Mouse (Mus musculus) MEL (cell line): ENCODE results near the gene Dhrs1. TPM values are rescaled to one million over a fixed set of nuclear protein-coding genes. Genes with fewer than 3 reads are reported as not detected.

Experiments
- DNase-seq: peaks from one replicate; pipeline ENCODE4 v3.0.0; 2011; ENCODE audit warnings: low read depth, low spot score
- H3K27ac ChIP-seq: 2 replicates; pipeline ENCODE4 v1.5.1; 2012; ENCODE audit warnings: low read depth, mild to moderate bottlenecking, control low read depth, low read length, moderate library complexity; ENCODE audit not compliant: control insufficient read depth
- H3K27me3 ChIP-seq, 2 experiments: fragments of 150-350 bp in 1 of 2; sonication (generic) in 1 of 2; 2 replicates each; pipeline ENCODE4 v1.6.1; 2012; ENCODE audit warnings: low read length in 2 of 2, mild to moderate bottlenecking in 2 of 2, improper control_type of control experiment in 1 of 2, moderate library complexity in 1 of 2; ENCODE audit not compliant: insufficient read depth in 2 of 2, control insufficient read depth in 1 of 2
- H3K36me3 ChIP-seq, 2 experiments: 2 replicates each; pipeline ENCODE4 v1.6.1; 2012 to 2014; ENCODE audit warnings: low read length in 2 of 2, improper control_type of control experiment in 1 of 2, inconsistent platforms in 1 of 2, mild to moderate bottlenecking in 1 of 2; ENCODE audit not compliant: insufficient read depth in 2 of 2, control insufficient read depth in 1 of 2
- H3K4me1 ChIP-seq, 2 experiments: fragments of 150-350 bp in 1 of 2; sonication (generic) in 1 of 2; 2 replicates each; pipeline ENCODE4 v1.6.1; 2012; ENCODE audit warnings: low read length in 2 of 2, improper control_type of control experiment in 1 of 2, mild to moderate bottlenecking in 1 of 2; ENCODE audit not compliant: insufficient read depth in 2 of 2, control insufficient read depth in 1 of 2
- H3K4me3 ChIP-seq, 2 experiments: fragments of 150-350 bp in 1 of 2; sonication (generic) in 1 of 2; 2 replicates each; pipeline ENCODE4 v1.5.1; 2012; ENCODE audit warnings: low read depth in 2 of 2, low read length in 2 of 2, mild to moderate bottlenecking in 2 of 2, moderate library complexity in 2 of 2, control low read depth in 1 of 2, improper control_type of control experiment in 1 of 2; ENCODE audit not compliant: control insufficient read depth in 1 of 2, insufficient read depth in 1 of 2
- H3K79me2 ChIP-seq: 2 replicates; pipeline ENCODE4 v1.6.1; 2012; ENCODE audit warnings: mild to moderate bottlenecking, low read length, moderate library complexity; ENCODE audit not compliant: control insufficient read depth, poor library complexity, insufficient read depth
- H3K9ac ChIP-seq: 2 replicates; pipeline ENCODE4 v1.6.1; 2012; ENCODE audit warnings: low read depth, mild to moderate bottlenecking, control low read depth, low read length, moderate library complexity; ENCODE audit not compliant: control insufficient read depth, poor library complexity, severe bottlenecking
- H3K9me3 ChIP-seq: fragments of 150-350 bp; sonication (generic); replicated peaks from 2 replicates; pipeline ENCODE4 v1.6.1; 2012; ENCODE audit warnings: mild to moderate bottlenecking, low read length, improper control_type of control experiment, moderate library complexity; ENCODE audit not compliant: insufficient read depth
- BHLHE40 ChIP-seq: IDR thresholded peaks from 2 replicates; pipeline ENCODE4 v1.6.1; 2012; ENCODE audit warnings: low read depth, mild to moderate bottlenecking, inconsistent platforms, low read length, improper control_type of control experiment, borderline replicate concordance
- CHD2 ChIP-seq: IDR thresholded peaks from 2 replicates; pipeline ENCODE4 v1.6.1; 2011; ENCODE audit warnings: low read length, improper control_type of control experiment
- CTCF ChIP-seq, 3 experiments: IDR thresholded peaks in 2 of 3; conservative IDR thresholded peaks in 1 of 3; 2 replicates each; pipeline ENCODE4 v1.5.1; 2011 to 2012; ENCODE audit warnings: low read length in 3 of 3, low read depth in 2 of 3, mild to moderate bottlenecking in 2 of 3, improper control_type of control experiment in 1 of 3, inconsistent platforms in 1 of 3, mixed read lengths in 1 of 3, moderate library complexity in 1 of 3; ENCODE audit not compliant: control insufficient read depth in 1 of 3, insufficient read depth in 1 of 3, poor library complexity in 1 of 3, severe bottlenecking in 1 of 3
- EP300 ChIP-seq, 2 experiments: IDR thresholded peaks; 2 replicates each; pipeline ENCODE4 v1.6.1; 2011; ENCODE audit warnings: improper control_type of control experiment in 2 of 2, low read length in 2 of 2, low read depth in 1 of 2, mild to moderate bottlenecking in 1 of 2
- ETS1 ChIP-seq: IDR thresholded peaks from 2 replicates; pipeline ENCODE4 v1.6.1; 2012; ENCODE audit warnings: low read depth, mild to moderate bottlenecking, inconsistent platforms, low read length, improper control_type of control experiment, moderate library complexity
- GABPA ChIP-seq: IDR thresholded peaks from 2 replicates; pipeline ENCODE4 v1.6.1; 2012; ENCODE audit warnings: low read depth, mild to moderate bottlenecking, inconsistent platforms, low read length, improper control_type of control experiment, moderate library complexity
- GATA1 ChIP-seq: IDR thresholded peaks from 2 replicates; pipeline ENCODE4 v1.6.1; 2011; ENCODE audit warnings: low read depth, low read length, improper control_type of control experiment
- HCFC1 ChIP-seq: IDR thresholded peaks from 2 replicates; pipeline ENCODE4 v1.6.1; 2012; ENCODE audit warnings: low read depth, mild to moderate bottlenecking, inconsistent platforms, low read length, improper control_type of control experiment, moderate library complexity
- JUND ChIP-seq: IDR thresholded peaks from 2 replicates; pipeline ENCODE4 v1.6.1; 2011; ENCODE audit warnings: low read depth, mild to moderate bottlenecking, improper control_type of control experiment, low read length
- KAT2A ChIP-seq: conservative IDR thresholded peaks from 2 replicates; pipeline ENCODE4 v1.6.1; 2012; ENCODE audit warnings: low read depth, low read length, improper control_type of control experiment, inconsistent platforms
- MAFK ChIP-seq: IDR thresholded peaks from 2 replicates; pipeline ENCODE4 v1.6.1; 2011; ENCODE audit warnings: low read depth, mild to moderate bottlenecking, low read length, improper control_type of control experiment, borderline replicate concordance
- MAX ChIP-seq: IDR thresholded peaks from 2 replicates; pipeline ENCODE4 v1.6.1; 2011; ENCODE audit warnings: low read length, improper control_type of control experiment
- MAZ ChIP-seq: IDR thresholded peaks from 2 replicates; pipeline ENCODE4 v1.6.1; 2012; ENCODE audit warnings: low read depth, mild to moderate bottlenecking, inconsistent platforms, low read length, improper control_type of control experiment
- MEF2A ChIP-seq: IDR thresholded peaks from 2 replicates; pipeline ENCODE4 v1.6.1; 2014; ENCODE audit warnings: low read depth, mild to moderate bottlenecking, inconsistent platforms, low read length, improper control_type of control experiment; ENCODE audit not compliant: poor library complexity, insufficient replicate concordance, severe bottlenecking; ENCODE audit errors: extremely low read depth
- MXI1 ChIP-seq: IDR thresholded peaks from 2 replicates; pipeline ENCODE4 v1.6.1; 2011; ENCODE audit warnings: mild to moderate bottlenecking, low read depth, low read length, improper control_type of control experiment
- MYB ChIP-seq: IDR thresholded peaks from 2 replicates; pipeline ENCODE4 v1.6.1; 2011; ENCODE audit warnings: mild to moderate bottlenecking, low read depth, low read length, improper control_type of control experiment
- MYC ChIP-seq: IDR thresholded peaks from 2 replicates; pipeline ENCODE4 v1.6.1; 2011; ENCODE audit warnings: low read depth, mild to moderate bottlenecking, low read length, improper control_type of control experiment, moderate library complexity
- NRF1 ChIP-seq: IDR thresholded peaks from 2 replicates; pipeline ENCODE4 v1.6.1; 2014; ENCODE audit warnings: low read depth, mild to moderate bottlenecking, inconsistent platforms, low read length, improper control_type of control experiment, moderate library complexity; ENCODE audit not compliant: poor library complexity, insufficient read depth, severe bottlenecking
- POLR2A ChIP-seq, 2 experiments: IDR thresholded peaks; 2 replicates each; pipeline ENCODE4 v1.6.1; 2011 to 2012; ENCODE audit warnings: low read length in 2 of 2, mild to moderate bottlenecking in 2 of 2, control low read depth in 1 of 2, improper control_type of control experiment in 1 of 2, low read depth in 1 of 2, moderate library complexity in 1 of 2; ENCODE audit not compliant: control insufficient read depth in 1 of 2, insufficient read depth in 1 of 2, poor library complexity in 1 of 2
- POLR2AphosphoS5 ChIP-seq: IDR thresholded peaks from 2 replicates; pipeline ENCODE4 v1.6.1; 2012; ENCODE audit warnings: low read depth, borderline replicate concordance, mild to moderate bottlenecking, inconsistent platforms, low read length, moderate library complexity, mixed read lengths
- RAD21 ChIP-seq: IDR thresholded peaks from 2 replicates; pipeline ENCODE4 v1.6.1; 2011; ENCODE audit warnings: mild to moderate bottlenecking, low read depth, low read length, improper control_type of control experiment
- SIN3A ChIP-seq: IDR thresholded peaks from 2 replicates; pipeline ENCODE4 v1.6.1; 2012; ENCODE audit warnings: low read length, improper control_type of control experiment, inconsistent platforms
- SMC3 ChIP-seq: IDR thresholded peaks from 2 replicates; pipeline ENCODE4 v1.6.1; 2011; ENCODE audit warnings: low read depth, low read length, improper control_type of control experiment
- TBP ChIP-seq: IDR thresholded peaks from 2 replicates; pipeline ENCODE4 v1.8.0; 2011; ENCODE audit warnings: low read depth, low read length, improper control_type of control experiment
- UBTF ChIP-seq: IDR thresholded peaks from 2 replicates; pipeline ENCODE4 v1.6.1; 2012; ENCODE audit warnings: low read depth, mild to moderate bottlenecking, inconsistent platforms, low read length, improper control_type of control experiment, moderate library complexity, borderline replicate concordance; ENCODE audit not compliant: insufficient read depth
- ZC3H11A ChIP-seq: IDR thresholded peaks from 2 replicates; pipeline ENCODE4 v1.6.1; 2012; ENCODE audit warnings: low read depth, mild to moderate bottlenecking, inconsistent platforms, low read length, improper control_type of control experiment
- ZMIZ1 ChIP-seq: IDR thresholded peaks from 2 replicates; pipeline ENCODE4 v1.6.1; 2012; ENCODE audit warnings: low read depth, mild to moderate bottlenecking, inconsistent platforms, low read length, improper control_type of control experiment, moderate library complexity
- ZNF384 ChIP-seq: IDR thresholded peaks from 2 replicates; pipeline ENCODE4 v1.6.1; 2012; ENCODE audit warnings: low read depth, mild to moderate bottlenecking, inconsistent platforms, low read length, improper control_type of control experiment
- polyA plus RNA-seq, 2 experiments: library from polyadenylated mRNA; stranded (reverse) in 1 of 2; unstranded in 1 of 2; fragments of >175 nt in 1 of 2; fragments of >200 nt in 1 of 2; gene quantifications; 2 replicates each; pipeline versions ENCODE4 v1.2.1 to v1.2.4; 2012; ENCODE audit warnings: low replicate concordance in 2 of 2, low read depth in 1 of 2; ENCODE audit not compliant: insufficient read length in 2 of 2, insufficient read depth in 1 of 2, missing spikeins in 1 of 2
- total RNA-seq: library from RNA; depleted of rRNA; stranded (reverse); fragments of 300-350 nt; gene quantifications from 2 replicates; pipeline ENCODE4 v1.2.3, GENCODE M21; 2012

Gene Dhrs1
- total and polyA plus RNA-seq, 3 experiments: 20.0 to 48.8 TPM; not detected in 1

- H3K4me3 ChIP-seq: no peak overlapping the region
- peaks cover 3 to 18% of the 10 kb centered on the region in 2 experiments; a peak in 2 of 4 replicates for H3K4me1 ChIP-seq
- peak; percentile 89 for DNase-seq
- H3K9me3 ChIP-seq: no peaks in the 10 kb centered on the region
- no peak overlapping the region for H3K27ac ChIP-seq
- peak; percentile 95 to 99 (median 96) for TF ChIP-seq CTCF (IDR thresholded peaks at IDR 0.05 in 2 of 3, conservative IDR thresholded peaks at IDR 0.05 in 1 of 3; ENCODE audit: control insufficient read depth in 1 of 3, insufficient read depth in 1 of 3, low read depth in 2 of 3, low read length in 3 of 3, poor library complexity in 1 of 3, severe bottlenecking in 1 of 3)
- no peak for TF ChIP-seq ZMIZ1
- TF ChIP-seq ZNF384: no peak
- TF ChIP-seq SMC3: peak; percentile 97
- TF ChIP-seq MYC: 0 out of 2 replicates have a peak, but pooled peaks have one; percentile 12
- peak; percentile 94 for TF ChIP-seq RAD21
- no peak for TF ChIP-seq POLR2A (IDR thresholded peaks at IDR 0.05; ENCODE audit: control insufficient read depth in 1 of 2, insufficient read depth in 1 of 2, low read depth in 1 of 2, low read length in 2 of 2, poor library complexity in 1 of 2)
- TF ChIP-seq SIN3A: 0 out of 2 replicates have a peak, but pooled peaks have one; percentile 60
- TF ChIP-seq ZC3H11A: peak; percentile 90
- no peak for TF ChIP-seq MYB
- TF ChIP-seq HCFC1: peak; percentile 61; the same call in 1 of the 2 replicates
- no peak for TF ChIP-seq MXI1
- no peak for TF ChIP-seq GATA1
- no peak overlapping the region for H3K9ac ChIP-seq
- peaks cover 22% of the 10 kb centered on the region for H3K79me2 ChIP-seq
- H3K36me3 ChIP-seq: peaks cover 0 to 10% of the 10 kb centered on the region in 2 experiments; a peak in 1 of 4 replicates
- H3K27me3 ChIP-seq: no peaks in the 10 kb centered on the region
Observed at GRCm38 (mm10) chr14:55743711-55744110, 1.8 kb downstream of the Dhrs1 start.

DNA sequence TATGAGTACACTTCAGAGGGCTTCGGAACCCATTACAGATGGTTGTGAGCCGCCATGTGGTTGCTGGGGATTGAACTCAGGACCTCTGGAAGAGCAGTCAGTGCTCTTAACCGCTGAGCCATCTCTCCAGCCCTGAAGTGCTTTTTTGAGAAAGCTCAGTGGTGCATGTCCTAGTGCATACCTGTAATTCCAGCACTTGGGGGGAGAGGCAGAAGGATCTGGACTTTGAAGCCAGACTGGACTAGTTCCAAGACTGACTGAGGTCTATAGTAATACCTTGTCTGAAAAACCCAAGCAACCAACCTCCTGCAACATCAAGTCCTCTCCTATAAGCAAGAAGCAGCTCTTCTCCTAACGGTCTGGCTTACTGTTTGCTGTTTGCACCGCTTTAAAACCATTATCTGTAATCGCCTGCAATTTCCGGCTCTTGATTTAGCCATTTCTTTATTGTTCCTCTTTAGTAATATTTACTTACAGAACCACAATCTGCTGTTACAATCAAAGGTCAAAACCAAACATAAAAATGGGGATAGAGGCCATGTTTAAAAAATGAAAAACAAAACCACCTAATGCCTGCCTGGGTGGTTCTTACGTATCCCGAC is 8.3 kb downstream of the Dhrs1 start:
- Histone ChIP-seq H3K9ac (peak overlapping the region; percentile 45; the same call in 1 of the 2 replicates), H3K4me3 (peak overlapping the region; percentile 24 to 30; a peak in 3 of 4 replicates), H3K79me2 (no peaks in the 10 kb centered on the region), H3K27ac (peak overlapping the region; percentile 90), H3K36me3 (peaks cover 0 to 20% of the 10 kb centered on the region in 2 experiments; a peak in 2 of 4 replicates), H3K27me3 (no peaks in the 10 kb centered on the region), H3K9me3 (no peaks in the 10 kb centered on the region), H3K4me1 (peaks cover 18 to 29% of the 10 kb centered on the region in 2 experiments)
- DNase-seq: peak; percentile 80
- peak; percentile 52; the same call in 1 of the 2 replicates for TF ChIP-seq BHLHE40
- no peak for TF ChIP-seq JUND
- TF ChIP-seq KAT2A: peak; percentile 50
- TF ChIP-seq NRF1: no peak
- TF ChIP-seq ZC3H11A: no peak
- 0 out of 2 replicates have a peak, but pooled peaks have one; percentile 48 for TF ChIP-seq GABPA
- TF ChIP-seq SMC3: peak; percentile 22; the same call in 1 of the 2 replicates
- peak; percentile 72; the same call in 1 of the 2 replicates for TF ChIP-seq MAX
- TF ChIP-seq MYB: peak; percentile 91
- no peak for TF ChIP-seq MAZ
- peak; percentile 89 for TF ChIP-seq ETS1
- TF ChIP-seq MYC: peak; percentile 66
- TF ChIP-seq MAFK: peak; percentile 60
- TF ChIP-seq POLR2AphosphoS5: no peak
- peak; percentile 68 for TF ChIP-seq TBP
- TF ChIP-seq GATA1: peak; percentile 93
- peak; percentile 63; the same call in 1 of the 2 replicates for TF ChIP-seq ZMIZ1
- no peak for TF ChIP-seq UBTF
- TF ChIP-seq CTCF (IDR thresholded peaks at IDR 0.05 in 2 of 3, conservative IDR thresholded peaks at IDR 0.05 in 1 of 3; ENCODE audit: control insufficient read depth in 1 of 3, insufficient read depth in 1 of 3, low read depth in 2 of 3, low read length in 3 of 3, poor library complexity in 1 of 3, severe bottlenecking in 1 of 3): no peak
- peak; percentile 92 to 94 for TF ChIP-seq EP300 (IDR thresholded peaks at IDR 0.05; ENCODE audit: low read depth in 1 of 2, low read length in 2 of 2)
- TF ChIP-seq CHD2: no peak
- no peak for TF ChIP-seq RAD21
- peak; percentile 80; the same call in 1 of the 2 replicates for TF ChIP-seq MEF2A
